Mouse (Mus musculus): Measurements from ENCODE around the gene Il17re.

The Il17re gene

DNA sequence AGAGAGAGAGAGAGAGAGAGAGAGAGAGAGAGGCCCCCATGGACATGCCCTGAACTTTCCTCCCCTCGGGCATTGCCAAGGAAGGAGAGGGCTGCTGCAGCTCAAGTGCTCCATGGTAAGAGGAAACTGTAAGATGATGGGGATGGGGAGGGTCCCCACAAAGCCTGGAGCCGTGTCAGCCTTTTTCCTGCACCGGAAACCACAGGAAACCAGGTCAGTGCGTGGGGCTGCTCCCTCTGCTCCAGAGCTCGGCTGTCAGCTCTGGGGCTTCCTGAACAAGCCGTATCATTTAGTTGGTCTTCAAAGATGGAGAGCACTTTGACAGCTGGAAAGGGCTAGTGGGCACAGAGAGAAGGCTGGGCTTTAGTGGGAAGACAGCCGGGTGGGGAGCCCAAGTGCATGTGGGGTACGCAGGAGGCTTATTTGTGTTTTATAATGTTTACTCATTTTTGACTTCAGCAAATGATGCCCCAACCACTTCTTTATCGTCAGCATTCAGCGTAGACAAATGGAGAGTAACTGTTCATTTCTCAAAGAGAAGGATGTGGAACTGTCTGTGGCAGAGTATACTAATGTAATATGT is at the start of gene Il17re:
Il17re (plus strand) TSS at position 533 of the 583 bp plus-strand sequence.
- no peak for DNase-seq

DNA sequence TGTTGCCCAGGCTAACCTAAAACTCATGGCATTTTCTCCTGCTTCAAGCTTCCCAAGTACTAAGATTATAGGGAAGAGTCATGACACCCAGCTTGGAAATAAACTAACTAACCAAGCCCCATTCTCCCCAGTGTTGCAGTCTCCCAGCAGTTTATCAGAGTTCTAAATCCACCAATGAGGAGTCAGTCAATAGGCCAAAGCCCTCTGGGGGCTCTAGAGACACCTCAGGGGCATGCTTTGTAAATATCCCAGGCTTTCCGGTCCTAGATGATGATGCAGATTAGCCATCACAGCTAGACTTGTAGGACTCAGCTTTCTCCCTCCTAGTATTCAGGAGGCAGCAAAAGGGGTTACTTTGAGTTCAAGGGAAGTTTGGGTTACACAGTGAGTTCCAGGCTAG is 48.3 kb upstream of the Il17re start:
- no peak for DNase-seq

DNA sequence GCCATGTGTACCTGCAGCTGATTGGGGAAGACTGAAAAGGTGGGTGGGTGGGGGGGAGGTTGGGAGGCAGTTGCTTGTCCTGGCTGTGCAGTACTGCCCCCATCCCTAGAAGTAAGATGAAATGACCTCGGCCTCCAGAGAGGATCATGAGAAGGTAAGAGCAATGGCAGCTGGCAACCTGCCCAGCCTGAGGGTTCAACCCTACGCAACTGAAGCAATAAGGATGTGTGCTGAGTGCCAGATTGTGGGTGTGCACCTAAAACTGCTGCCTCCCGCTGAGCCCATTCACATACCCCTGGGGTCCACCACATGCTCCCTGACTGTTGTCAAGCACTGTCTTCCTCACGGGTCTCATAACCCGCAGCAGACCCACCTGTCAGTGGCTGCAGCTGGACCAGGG is 41.9 kb upstream of the Il17re start:
- DNase-seq = no peak

DNA sequence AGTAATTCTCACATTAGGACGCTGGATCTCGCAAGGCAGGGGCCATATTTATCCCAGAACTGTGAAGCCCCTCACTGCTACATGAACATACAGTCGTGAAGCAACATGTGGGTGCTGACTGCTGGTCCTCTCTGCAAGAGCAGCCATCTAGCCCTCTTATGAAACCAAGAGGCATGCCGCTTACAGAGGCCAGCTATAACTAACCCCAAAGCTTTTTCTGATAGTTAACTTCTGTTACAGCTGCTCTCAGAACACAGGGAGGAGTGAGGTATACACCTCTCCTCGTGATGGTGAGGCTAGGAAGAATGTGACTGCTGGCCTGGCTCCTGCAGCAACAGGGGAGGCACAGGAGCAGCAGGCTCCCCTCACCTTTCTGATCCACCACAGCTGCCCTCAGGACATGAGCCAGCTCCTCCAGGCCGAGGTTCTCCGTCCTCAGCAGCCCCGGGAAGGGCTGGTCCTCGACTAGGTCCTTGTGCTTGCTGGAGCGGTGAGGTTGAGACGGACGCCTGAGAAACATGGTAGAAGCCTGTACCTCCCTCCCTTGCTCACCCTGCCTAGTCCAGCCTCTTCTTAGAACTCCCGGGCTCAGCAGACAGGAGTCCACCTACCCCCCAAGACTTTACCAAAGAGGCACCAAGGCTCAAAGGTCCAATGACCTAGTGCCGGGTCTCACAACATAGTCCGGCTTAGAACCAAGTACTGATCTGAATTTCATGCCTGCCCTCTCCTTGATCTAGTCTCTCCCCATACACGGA is 39.7 kb upstream of the Il17re start:
- no peak for DNase-seq

DNA sequence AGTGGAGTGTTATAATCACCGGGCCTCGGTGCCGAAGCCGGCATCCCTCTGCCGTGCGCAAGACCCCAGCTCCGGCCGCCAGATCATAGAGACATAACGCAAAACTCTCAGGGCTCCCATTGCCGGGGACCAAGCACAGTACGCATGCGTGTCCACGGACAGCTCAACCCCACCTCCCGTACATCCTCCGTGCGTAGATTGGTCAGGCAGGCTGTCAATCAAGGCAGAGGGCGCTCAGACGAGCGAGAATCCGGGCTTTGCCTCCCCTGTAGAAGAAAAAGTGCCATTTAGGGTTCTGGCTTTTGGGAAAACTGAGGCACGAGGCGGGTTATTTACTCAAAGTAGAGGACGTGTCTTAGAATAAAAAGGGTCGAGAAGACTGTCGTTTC is 39.1 kb upstream of the Il17re start, which contains the start of gene Rpusd3:
Rpusd3 (minus strand) TSS at position 142 of the 389 bp plus-strand sequence.
- peak; percentile 96 to 99 for DNase-seq

DNA sequence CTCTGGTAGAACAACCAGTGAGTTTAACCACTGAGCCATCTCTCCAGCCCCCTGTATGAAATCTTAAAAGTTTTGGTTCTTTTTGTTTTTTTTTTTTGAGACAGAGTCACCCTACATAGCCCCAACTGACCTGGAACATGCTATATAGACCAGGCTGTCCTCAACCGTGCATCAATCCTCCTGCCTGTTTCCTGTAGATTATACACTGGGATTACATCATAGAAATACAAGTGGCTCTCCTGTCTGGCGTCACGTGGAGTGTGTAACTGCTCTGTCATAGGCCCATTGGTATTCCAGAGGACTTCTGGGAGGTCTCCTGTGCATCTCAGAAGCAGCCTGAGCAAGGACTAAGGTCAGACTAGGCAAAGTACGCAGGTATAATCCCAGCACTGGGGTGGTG is 35.3 kb upstream of the Il17re start:
- DNase-seq = no peak

DNA sequence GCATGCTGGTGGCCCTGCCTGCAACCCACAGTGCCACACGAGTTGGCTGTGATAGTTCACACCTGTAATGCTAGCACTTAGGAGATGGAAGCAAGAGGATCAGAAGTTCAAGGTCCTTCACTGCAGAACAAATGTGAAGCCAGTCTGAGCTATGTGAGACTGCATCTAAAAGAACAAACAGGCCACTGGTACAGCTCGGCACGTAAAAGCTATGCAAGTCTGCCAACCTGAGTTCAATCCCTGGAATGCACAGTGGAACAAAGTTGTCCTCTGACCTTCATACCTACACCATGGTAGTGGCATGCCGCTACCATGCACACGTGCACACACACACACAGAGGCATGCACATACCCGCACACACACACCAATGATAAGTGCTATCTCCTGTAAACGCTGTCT is 34.1 kb upstream of the Il17re start:
- no peak for DNase-seq

DNA sequence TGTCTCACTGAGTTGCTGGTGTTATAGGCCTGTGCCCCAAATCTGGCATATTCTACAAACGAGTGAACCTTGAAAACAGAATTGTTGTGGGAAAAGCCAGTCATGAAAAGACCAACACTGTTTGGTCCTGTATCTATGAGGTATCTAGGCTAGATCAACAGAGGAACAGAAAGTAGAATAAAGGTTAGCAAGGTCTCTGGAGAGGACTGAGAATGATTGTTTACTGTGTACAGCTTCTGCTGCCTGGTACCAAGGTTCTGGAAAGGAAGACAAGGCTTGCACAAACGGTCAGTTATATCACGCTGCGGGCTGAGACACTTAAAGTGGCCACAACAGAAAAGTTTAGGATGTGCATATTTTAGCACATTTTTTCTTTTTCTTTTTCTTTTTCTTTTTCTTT is 31.6 kb upstream of the Il17re start:
- no peak for DNase-seq

DNA sequence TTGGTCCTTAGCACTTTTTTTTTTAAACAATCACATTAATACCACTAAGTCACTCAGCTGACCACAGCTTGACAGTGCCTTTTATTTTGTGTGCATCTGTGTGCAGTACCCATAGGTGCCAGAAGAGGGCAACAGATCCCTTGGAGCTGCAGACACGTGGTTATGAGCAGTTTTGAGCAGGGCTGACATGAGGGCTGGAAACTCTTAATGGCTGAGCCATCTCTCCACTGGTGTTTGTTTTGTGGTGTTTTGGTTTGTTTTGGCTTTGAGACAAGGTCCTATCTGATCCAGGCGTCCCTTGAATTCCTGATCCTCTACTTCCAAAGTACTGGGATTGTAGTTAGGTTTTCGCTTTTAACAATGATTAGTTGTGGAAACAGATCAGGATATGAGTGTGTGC is 30.9 kb upstream of the Il17re start:
- peak in 1 of 2 experiments; percentile 26 for DNase-seq

DNA sequence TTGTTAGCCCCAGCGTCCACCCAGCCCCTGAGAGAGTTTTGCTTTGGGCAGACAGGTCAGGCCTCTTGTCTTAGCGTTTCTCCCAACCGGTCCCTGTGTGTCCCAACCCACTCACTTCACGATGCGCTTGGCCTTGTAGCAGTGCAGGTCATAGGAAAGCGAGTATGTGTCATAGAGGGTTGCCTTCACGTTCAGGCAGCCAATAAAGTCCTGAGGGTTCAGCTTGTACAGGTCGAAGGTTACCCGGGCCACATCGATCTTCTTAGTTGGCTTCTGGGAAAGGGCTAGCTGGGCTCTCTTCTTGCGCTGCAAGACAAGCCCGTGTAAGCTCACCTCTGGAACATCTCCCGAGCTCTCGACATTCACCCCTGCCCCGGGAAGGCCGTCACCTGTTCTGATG is 30.3 kb upstream of the Il17re start:
- no peak for DNase-seq

DNA sequence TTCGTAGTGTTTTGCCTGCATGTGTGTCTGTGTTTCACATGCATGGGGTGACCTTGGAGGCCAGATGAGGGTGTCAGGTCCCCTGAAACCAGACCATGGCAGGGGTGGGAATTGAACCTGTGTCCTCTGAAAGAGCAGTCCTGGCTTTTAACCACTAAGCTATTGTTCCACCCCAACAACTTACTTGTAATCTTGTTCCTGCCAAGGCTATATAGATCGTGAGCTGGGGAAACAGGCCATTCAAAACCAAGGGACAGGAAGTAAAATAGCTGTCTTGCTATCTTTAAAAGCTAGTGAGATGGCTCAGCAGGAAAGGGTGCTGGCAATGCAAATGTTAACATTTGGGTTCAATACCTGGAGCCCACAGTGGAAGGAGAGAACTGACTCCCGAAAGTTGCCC is 28.3 kb upstream of the Il17re start:
- no peak for DNase-seq

DNA sequence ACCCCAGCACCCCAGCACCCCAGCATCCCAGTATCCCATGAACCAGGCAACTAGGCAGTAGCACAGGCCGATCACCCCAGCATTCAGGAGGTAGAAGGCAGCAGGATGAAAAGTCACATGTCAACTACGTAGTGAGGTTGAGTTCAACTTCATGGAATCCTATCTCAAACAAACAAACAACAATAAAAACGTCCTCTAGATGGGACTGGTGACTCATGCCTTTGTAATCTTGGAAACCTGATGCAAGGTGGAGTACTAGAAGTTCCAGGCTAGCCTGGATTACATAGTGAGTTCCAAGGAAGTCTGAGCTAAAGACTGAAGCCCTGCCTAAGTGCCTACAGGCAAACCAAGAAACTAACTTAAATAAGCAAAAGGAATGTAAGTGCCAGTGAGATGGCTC is 27.4 kb upstream of the Il17re start:
- DNase-seq = no peak

DNA sequence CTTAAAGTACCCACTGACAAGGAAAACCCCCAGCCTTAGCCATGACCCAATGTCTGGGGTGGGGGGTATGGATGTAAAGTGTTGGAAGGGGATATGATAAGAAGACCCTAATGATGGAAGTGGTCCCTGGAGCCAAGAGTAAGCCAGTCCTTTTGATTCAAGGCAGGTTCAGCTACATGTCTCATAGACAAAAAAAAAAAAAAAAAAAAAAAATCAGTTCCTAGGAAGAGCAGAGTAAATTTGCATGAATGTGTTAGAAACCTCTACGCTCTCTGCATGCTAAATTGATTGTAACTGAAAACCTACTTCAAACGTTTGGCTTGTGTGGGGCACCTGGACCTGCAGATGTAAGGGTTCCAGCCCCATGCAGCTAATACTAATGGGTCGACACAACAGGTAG is 26.5 kb upstream of the Il17re start:
- DNase-seq = no peak

DNA sequence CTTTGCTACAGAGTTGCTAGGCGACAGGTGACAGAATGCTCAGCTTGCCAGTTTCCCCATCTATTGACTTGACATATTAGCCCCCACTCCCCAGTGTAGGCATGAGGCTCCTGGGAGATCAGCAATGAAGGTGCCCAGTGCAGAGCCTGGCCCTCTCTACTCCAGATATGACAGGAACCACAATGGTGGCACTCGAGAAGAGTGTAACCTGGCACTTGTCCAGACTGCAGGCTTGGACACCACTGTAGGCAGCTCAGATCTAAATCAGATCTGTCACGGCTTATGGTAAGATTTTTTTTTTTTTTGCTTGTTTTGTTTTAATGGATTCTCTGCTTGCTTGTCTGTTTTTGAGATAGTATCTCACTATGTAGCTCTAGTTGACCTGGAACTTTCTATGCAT is 24.6 kb upstream of the Il17re start:
- no peak for DNase-seq

DNA sequence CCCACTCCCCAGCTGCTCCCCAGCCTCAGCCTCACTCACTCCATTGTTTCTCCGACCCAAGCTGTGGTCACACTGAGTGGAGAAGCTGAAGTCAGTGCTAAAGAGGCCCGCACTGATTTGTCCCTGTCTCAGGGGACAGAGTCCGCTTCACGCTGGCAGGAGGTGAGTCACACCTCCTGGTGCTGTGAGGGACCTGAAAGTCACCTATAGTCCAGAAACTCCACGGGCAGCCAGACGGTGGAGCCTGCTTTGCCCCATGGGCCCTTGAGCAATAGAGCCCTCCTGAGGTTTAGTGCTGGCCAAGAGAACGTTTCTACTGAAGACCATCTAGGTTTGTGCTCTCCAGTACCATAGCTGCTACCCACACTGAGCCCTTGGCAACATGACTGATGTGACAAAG is 23.6 kb upstream of the Il17re start:
- DNase-seq = no peak

DNA sequence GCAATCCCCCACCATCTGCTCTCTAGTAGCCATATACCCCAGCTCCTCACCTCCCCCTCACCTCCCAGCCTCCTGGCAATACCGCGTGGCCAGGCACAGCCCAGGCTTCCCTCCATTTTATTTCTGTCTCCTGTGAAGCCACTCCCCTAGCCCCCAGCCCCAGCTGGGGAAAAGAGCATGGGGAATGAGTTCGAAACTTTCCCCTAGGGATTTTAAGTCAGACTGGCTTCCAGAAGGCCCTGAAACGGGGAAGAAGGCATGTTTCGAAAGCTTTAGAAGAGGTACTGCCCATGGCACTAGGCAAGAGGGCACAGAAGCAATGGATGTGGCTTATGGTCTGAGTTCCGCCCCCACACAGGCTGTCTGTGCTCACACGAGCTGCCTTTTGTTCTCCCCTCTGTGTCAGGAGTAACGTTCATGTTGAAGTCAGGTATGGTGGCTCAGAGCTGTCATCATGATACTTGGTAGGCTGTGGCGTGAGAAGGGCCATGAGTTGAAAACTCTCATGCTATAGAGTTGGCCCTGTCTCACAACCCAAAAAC is 22.5 kb upstream of the Il17re start, which contains the start of gene Cidec:
Cidec (minus strand) TSS at position 97 of the 542 bp plus-strand sequence.
- no peak for DNase-seq

DNA sequence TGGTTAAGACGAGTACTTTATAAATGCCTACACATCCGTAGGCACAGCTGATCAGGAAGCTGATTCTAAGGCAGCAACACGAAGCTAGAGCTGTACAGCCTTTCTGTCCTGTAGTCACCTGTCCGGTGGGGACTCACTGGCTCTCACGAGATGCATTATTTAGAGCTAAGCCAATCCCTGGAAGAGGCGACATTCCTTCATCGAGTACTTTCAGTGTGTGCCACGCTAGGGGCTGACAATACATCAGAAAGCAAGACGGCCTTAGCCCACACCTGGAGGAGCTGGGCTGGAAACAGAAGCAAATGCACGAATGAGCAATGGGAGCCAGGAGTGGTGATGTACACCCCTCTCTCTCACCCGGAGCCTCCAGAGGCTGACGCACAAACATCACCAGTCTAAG is 21.1 kb upstream of the Il17re start:
- DNase-seq = no peak

DNA sequence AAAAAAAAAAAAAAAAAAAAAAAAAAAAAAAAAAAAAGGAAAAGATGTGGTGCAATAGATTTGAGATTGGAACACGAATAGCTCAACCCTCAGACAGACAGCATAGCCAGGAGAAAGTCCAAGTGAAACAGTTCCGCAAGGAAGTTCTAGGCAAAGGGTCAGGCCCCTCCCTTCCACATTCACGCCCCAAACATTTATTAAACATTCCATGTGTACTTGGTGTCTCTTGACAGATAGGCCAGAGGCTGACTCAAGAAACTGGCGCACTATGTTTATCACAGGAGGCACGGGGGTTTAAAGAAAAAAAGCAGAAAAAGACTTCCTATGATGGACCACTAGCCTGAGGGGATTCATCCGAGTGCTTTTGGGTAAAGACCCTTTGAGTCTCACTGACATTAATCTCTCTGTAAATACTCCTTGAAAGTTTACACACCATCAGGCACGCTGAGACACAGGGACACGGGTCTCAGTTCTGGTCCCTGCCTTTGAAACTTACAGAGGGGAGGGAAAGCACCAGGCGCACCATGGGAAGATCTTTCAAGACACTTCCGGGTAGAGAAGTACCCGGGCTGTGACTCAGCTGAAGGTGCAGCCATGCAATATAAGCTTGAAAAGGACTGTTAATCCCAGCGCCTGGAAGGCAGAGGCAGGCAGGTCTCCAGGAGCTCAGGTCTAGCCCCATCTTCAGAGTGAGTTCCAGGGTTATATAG is 19.4 kb upstream of the Il17re start:
- no peak for DNase-seq

DNA sequence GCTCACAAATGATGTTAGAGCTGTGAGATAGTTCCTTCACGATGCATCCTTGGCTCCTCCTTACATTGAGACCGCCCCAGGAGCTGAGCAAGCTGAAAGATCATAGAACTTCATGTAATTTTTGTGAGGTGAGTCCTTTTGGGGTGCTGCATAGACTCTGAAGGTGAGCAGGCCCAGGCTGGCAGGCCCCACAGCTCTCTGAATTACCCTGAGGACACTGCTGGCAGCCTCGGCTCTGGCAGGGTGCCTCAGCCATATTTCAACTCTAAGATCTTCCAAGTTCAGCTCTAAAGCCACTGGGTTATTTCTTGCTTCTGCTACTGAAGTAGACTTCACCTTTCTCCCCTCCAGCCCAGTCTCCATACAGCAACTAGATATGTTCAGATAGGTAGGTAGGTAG is 17.6 kb upstream of the Il17re start:
- no peak for DNase-seq

DNA sequence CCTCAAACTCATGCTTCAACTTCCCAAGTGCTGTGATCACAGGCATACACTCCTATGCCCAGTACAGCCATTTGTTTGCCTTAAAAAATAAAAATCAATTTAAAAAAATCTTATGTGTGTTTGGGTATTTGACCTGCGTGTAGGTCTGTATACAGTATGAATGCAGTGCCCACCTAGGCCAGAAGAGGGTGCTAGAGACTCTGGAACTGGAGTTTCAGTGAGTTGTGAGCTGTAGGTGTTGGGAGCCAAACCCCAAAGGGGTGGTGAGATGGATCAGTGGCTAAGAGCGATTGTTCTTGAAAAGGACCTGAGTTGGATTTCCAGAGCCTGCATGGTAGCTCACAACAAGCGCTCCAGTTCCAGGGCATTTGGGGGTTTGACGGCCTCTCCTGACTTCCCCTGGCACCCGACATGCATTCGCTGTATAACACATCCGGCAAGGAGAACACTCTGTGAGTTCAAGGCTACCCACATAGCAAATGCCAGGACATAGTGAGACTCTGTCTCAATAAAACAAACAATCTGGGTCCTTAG is 17.1 kb upstream of the Il17re start:
- peak; percentile 39 to 75 for DNase-seq

DNA sequence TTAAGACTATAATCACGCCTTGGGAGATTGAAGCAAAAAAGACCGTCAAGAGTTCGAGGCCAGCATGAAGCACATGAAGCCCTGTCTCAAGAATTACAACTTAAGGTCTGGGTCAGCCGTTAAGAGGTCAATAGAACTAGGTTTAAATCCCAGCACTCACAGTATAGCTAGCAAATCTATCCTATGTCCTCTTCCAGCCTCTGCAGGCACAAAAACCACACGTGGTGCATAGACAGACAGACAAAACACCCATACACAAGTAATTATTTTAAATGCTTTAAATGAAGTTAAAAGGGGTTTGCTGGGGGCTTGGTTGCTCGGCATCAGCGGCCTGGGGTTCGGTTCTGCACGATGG is 16.2 kb upstream of the Il17re start:
- DNase-seq = no peak

DNA sequence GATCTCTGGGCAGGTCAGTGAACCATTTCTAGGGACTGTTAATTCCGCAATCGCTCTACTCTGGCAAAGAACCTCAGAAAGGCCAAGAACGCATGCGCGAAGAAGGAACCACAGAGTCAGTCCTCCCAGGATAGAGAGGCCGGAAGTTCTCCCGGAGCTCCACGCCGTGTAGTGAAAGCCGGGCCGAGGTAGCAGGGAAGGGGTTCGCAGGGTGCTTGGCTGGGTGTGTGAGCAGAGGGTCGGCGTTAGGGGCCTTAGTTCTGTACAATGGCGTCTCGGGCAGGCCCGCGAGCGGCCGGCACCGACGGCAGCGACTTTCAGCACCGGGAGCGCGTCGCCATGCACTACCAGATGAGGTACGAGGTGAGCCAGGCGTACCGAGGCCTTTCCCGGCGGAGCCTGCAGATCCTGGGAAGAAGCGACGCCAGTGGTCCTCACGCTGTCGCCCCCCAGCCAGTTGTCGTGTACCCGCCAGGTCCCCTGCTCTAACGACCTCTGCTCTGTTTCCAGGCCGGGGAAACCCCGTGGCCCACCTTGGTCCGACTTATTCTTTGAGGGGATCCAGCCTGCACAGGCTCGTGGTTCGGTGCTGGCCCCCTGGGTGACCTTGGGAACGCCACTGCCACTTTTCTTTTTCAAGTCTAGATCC is 15.7 kb upstream of the Il17re start, which contains the start of gene Jagn1:
Jagn1 (plus strand) TSS at position 128 of the 649 bp plus-strand sequence.
- DNase-seq = peak; percentile 74 to 87

DNA sequence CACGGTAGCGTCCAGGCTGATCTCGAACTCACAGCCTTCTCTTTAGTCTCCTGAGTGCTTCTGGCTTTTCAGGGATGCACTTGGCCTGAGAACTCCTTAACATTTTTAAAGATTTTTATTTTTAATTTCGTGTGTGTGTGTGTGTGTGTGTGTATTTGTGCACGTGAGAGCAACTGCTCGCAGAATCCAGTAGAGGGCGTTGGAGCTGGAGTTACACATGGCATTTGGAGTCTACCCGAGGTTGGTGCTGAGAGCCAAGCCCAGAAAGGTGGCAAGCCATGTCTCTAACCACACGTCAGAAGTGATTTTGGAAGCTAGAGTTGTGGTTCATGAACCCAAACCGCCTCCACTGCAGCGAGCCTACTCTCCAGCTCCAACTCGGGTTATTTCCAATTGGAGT is 15.2 kb upstream of the Il17re start:
- DNase-seq = no peak

Measured in spleen, adult 18-20 months (tissue).